24 mouse cellular contexts compared by ENCODE assay signal in genomic region chr2:50908762-50909161, GRCm38 (mm10).
"Had no signal": no experiment of that assay in that cellular context is flagged by ENCODE, and none has a peak within 500 bp of the region (broad histone marks: within the 10 kb centered on the region; RNA-seq: fewer than 3 reads in every experiment).

No protein-coding gene starts in this region.

- H3K36me3 ChIP-seq: heart, embryonic 10.5 days; heart, embryonic 12.5 days; hindbrain, embryonic 10.5 days; hindbrain, embryonic 12.5 days; intestine, embryonic 15.5 days; limb, embryonic 10.5 days; limb, embryonic 12.5 days had no signal

- H3K4me3 ChIP-seq: heart, embryonic 10.5 days; heart, embryonic 12.5 days; hindbrain, embryonic 10.5 days; hindbrain, embryonic 12.5 days; intestine, embryonic 15.5 days; layer of hippocampus, adult 2 months; left cerebral cortex, adult 2 months; limb, embryonic 10.5 days; limb, embryonic 12.5 days had no signal

- H3K4me1 ChIP-seq: intestine, embryonic 15.5 days; limb, embryonic 10.5 days; limb, embryonic 12.5 days had no signal

- H3K27ac ChIP-seq: heart, embryonic 10.5 days; hindbrain, embryonic 10.5 days; hindbrain, embryonic 12.5 days; hindbrain, embryonic 14.5 days; intestine, embryonic 15.5 days; layer of hippocampus, adult 2 months; left cerebral cortex, adult 2 months; limb, embryonic 10.5 days; limb, embryonic 12.5 days had no signal

- DNase-seq: gastrocnemius, postnatal 14 days; gastrocnemius, postnatal 36 days; heart, adult 18-20 months; heart, postnatal 10 days; heart, postnatal 4 days; kidney, adult 18-20 months; kidney, adult 8-10 months; kidney, postnatal 10 days; kidney, postnatal 25 days; kidney, postnatal 4 days had no signal

- H3K27me3 ChIP-seq: heart, embryonic 12.5 days; hindbrain, embryonic 12.5 days; intestine, embryonic 15.5 days; limb, embryonic 12.5 days had no signal

- ATAC-seq: forebrain, embryonic 16.5 days; hindbrain, embryonic 16.5 days; inflammation-experienced regulatory T-cells, adult 6 months; intestine, embryonic 15.5 days; intestine, postnatal 0 days had no signal

- H3K4me2 ChIP-seq: heart, embryonic 12.5 days; hindbrain, embryonic 12.5 days; hindbrain, embryonic 14.5 days; intestine, embryonic 15.5 days; limb, embryonic 12.5 days had no signal

- H3K9me3 ChIP-seq: heart, embryonic 10.5 days; heart, embryonic 12.5 days; hindbrain, embryonic 10.5 days; hindbrain, embryonic 12.5 days; intestine, embryonic 15.5 days; limb, embryonic 10.5 days; limb, embryonic 12.5 days had no signal

- H3K9ac ChIP-seq: heart, embryonic 12.5 days; hindbrain, embryonic 12.5 days; hindbrain, embryonic 14.5 days; intestine, embryonic 15.5 days; limb, embryonic 12.5 days had no signal
